Mouse (Mus musculus) retina, adult 2 months (tissue): ENCODE data around the gene Ugt1a6a.
"Not testable (repeated sequence)": the region's sequence is repeated elsewhere in the genome, so short reads cannot be mapped to it uniquely, and the experiment has no call there.

Experiments used
- DNase-seq: peaks from one replicate; pipeline ENCODE4 v3.0.0-alpha.2; 2012; ENCODE audit warnings: low read depth, low spot score

The Ugt1a6a gene

DNA sequence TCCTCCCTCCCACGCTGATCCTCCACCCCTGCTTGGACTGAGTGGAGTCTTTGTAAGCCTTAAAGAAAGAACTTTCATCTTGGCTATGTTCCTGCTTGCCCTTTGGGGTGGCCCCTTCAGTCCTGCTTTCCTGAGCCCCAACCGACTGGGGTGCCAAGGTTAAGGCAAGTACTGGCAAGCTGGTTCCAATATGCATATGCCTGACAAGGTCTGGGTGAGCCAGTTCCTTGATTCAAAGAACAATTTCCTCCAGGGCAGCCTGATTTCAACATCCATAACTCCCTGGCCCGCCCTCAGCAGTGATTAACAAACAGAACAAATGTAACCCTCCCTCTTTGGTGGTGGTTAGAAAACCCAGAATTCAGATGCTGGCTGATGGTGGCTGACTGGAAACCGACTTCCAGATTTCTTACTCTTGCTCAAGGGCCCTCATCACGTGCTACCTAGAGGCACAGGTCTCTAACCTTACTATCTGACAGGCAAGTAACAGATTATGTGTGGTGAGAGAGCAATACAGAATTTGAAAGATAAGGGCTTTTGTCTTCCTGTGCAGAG, at the start of gene Ugt1a6a:
Ugt1a6a (plus strand) TSS at position 353 of the 555 bp plus-strand sequence.
- not testable (repeated sequence) for DNase-seq

DNA sequence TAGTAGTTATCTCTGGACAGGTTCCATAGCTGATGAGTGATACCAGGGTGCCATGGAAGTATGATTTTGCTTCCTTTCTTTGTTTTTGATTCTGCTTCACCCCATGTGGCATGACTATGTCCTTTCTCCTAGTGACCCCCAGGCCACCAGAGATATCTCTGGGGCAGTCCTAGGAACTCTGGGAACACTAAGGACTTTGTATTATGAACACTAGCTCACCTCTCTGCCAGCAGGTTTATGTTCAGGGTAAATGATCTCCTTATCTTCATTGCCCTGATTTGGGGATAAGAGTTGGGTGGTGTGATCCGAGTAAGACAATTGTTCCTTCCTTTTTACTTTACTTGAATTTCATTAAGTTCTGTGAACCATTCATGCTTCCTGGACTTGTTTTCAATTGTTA, 48.5 kb upstream of the Ugt1a6a start:
- no peak for DNase-seq

DNA sequence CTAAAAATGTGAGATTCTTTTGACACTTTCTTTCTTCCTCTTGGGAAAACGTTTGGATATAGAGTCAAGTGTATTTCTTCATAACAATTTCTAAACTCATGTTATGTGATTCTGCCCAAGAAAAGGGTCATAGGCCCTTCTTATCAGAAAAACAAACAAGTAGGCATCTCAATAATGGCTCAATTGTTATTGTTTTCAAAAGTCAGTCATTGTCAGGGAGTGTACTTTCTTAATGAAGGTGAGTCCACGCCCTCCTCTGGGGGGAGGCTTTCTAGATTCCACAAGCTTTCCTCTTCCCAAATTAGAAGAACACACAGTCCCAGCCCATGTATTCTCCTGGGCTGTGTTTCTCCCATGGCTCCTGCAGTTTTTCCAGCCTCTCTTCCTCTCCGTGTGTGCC, 47.1 kb upstream of the Ugt1a6a start, which contains the start of gene Ugt1a8:
Ugt1a8 (plus strand) TSS at position 301 of the 400 bp plus-strand sequence.
- DNase-seq: no peak

DNA sequence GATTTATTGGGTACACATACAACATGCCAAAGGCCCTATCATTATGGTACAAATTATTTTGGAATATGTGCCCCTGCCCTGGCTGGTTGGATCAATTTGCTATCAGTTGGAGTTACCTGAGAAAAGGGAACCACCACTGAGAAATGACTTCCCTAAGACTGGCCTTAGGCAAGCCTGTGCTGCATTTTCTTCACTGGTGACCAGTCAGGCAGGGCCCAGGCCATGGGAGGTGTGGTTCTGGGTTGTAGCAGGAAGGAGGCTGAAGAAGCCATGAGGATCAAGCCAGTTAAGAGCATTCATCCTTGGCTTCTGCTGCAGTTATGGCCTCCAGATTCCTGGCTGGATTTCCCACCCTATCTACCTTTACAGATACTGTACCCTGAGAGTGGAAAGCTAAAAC, 42.3 kb upstream of the Ugt1a6a start:
- no peak for DNase-seq

DNA sequence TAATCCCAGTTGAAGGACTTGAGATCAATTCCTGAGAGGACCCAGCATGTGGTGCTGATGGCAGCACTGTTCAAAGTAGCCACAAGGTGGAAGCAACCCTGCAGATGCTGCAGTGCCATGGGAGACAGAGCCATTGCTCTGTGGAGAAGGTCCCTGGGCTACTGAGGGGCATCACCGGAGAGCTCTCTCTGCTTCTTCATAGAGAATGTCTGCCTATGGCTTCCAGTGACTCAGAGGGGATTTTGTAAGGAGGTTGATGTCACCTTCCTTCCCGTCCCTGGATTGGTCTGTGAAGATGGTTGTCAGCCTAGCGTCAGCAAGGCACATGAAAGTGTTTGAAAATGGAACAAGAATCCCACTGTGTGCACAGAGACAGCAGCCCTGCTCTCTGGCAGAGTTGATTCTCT, 40.3 kb upstream of the Ugt1a6a start:
- DNase-seq: not testable (repeated sequence)

DNA sequence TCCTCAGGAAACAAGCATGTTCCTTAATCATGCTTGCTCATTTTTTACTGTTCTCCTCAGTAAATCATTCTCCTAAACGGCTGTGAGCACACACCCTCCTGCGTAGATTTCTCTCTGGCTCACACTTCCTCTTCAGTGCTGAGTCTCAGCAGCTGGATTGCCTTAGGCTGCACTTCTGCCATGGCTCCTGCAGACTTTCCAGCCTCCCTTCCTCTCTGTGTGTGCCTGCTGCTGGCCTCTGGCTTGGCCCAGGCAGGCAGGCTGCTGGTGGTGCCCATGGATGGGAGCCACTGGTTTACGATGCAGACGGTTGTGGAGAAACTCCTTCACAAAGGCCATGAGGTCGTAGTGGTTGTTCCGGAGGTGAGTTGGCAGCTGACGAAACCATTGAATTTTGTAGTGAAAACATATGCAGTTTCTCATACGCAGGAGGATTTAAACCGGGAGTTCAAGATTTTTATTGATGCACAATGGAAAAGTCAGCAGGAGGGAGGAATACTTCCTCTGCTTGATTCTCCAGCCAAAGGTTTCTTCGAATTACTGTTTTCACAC, 39.6 kb upstream of the Ugt1a6a start, which contains the start of gene Ugt1a7c:
Ugt1a7c (plus strand) TSS at position 122 of the 552 bp plus-strand sequence.
- no peak for DNase-seq

DNA sequence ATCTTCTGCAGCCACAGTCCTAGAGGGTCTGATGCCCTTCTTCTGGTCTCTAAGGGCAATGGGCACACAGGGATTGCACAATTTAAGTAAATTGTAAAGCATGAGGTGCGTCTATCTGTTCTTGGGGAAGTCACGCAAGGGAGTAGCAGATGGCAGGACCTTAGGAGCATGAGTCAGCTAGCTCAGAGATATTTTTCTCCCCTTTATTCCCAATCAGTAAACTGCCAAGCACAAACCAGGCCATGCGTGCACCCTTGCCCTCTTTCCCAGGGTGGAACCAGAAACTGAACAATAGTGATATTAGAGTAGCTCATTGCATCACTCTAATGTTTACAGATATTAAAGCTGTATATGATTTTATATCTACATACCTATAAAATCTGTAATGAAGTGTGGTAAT, 36.1 kb upstream of the Ugt1a6a start:
- DNase-seq: not testable (repeated sequence)

DNA sequence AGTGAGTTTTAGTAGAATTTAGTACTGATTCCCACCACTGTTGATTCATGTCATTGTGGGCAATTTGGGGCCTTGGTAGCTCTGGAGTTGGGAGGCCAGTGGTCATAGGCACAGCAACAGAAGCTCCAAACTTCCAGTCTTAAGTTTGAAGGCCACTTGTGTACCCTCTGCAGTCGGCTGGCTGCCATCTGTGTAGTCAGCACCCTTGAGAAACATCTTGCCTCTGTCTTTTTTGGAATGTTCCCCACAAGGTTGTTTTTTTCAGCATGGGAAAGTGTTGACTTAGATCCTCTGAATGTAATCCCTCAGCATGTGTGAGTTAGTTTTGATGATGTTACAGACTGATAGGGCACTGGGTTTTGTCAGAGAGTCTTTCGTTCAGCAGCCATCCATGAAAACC, 34.9 kb upstream of the Ugt1a6a start:
- DNase-seq: not testable (repeated sequence)

DNA sequence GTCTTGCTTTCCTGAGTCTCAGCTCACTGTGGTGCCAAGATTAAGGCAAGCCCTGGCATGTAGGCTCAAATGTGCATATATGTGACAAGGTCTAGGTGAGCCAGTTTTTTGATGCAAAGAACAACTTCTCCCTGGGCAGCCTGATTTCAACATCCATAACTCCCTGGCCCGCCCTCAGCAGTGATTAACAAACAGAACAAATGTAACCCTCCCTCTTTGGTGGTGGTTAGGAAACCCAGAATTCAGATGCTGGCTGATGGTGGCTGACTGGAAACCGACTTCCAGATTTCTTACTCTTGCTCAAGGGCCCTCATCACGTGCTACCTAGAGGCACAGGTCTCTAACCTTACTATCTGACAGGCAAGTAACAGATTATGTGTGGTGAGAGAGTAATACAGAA, 31.6 kb upstream of the Ugt1a6a start, which contains the start of gene Ugt1a6b:
Ugt1a6b (plus strand) TSS at position 234 of the 400 bp plus-strand sequence.
- DNase-seq: not testable (repeated sequence)

DNA sequence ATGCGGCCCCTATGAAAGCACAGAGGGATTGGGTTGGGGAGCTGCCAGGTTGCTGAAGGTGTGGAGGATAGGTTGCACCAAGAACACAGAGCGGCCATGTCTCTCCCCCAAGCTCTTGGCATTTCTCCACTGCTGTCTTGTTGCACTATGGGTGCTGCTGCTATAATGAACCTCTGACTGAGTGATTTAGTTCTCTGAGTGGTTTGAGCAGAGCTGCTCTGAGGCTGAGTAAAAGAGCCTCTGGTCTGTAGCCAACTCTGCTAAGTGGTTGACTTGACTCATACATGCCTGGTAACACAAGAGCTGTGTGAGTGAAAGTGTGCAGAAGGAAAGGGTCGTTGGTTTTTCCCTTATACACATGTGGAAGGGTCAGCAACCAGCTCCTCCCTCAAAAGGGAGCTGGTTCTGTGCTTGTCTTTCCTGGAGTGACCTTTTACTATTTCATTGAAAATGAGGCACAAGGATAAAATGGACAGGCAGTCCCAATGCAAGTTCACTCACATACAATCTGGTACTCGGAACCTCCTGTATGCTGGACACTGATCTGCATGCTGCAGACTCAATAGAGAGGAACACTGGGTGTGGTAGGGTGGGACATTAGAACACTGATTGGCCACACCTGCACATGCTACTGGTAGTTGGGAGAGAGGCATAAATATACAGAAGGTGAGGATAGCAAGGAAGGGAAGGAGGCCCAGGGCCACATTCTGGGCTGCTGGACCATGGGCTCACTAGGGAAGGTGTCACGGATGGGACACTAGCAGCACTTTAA, 30.7 kb upstream of the Ugt1a6a start:
- not testable (repeated sequence) for DNase-seq

DNA sequence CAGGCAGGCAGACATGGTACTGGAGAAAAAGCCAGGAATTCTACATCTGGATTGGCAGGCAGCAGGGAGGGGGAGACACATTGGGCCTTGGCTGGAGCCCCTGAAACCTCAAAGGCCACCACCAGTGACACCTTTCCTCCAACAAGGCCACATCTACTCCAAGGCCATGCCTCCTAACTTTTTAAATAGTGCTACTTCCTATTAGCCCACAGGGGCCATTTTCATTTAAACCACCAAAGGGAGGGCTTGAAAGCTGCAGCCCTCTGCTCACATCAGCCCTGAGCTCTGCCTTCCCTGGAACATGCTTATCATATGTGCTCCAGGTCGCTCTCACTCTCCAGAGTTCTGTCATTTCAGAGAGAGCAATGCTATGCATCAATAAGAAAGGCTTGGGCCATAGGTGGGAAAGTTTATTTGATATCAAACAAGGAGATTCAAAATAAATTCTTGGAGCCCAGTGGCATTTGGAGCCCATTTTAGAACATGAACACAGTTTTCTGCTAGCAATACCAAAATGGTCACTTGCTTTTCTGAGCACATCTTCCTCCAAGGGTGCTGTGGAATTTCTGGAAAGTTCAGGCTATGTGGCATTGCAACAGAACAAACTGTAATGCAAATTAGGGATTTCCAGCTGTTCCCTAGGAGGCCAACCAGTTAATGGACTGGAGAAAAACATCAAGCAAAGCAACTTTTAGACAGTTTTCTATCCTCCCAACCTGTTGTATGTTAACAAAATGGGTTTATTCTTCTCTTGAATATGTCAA, 29.8 kb upstream of the Ugt1a6a start:
- DNase-seq: no peak

DNA sequence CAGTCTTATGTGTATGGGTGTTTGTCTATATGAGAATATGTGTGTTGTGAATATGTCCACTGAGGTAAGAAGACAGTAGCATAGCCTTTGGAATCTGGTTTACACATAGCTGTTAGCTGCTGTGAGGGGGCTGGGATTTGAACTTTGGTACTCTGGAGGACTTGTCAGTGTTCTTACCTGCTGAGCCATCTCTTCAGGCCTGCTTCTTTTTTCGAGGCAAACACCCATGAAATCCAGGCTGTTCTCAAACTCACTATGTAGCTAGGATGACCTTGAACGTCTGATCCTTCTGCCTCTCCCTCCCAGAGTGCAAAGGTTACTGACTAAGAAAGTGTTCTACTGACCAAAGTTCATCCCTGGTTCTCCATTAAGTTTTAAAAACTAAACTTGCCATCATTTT, 29.0 kb upstream of the Ugt1a6a start:
- no peak for DNase-seq

DNA sequence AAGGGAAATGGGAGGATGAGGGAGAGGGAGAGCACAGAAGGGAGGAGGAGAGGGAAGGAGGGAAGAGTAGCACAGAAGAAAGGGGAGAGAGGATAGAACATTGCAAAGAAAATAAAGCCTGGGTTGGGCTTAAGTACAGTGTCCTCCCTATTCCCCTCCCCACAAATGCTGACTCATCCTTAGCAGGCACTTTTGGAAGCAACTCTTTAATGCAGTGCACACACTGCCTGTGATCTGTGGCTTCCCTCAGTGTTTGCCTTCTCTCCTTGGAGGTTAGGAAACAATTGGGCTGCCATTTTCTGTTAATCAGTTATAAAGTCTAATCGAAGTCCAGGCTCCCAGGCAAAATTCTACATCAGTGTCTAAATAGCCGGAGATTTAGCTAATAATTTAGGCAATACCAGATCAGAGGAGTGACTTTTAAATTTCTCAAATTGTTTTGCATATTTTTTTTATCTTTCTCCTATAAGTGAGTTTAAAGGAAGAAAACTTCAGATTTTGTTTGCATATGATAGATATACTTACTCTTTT, 25.5 kb upstream of the Ugt1a6a start:
- DNase-seq: not testable (repeated sequence)

DNA sequence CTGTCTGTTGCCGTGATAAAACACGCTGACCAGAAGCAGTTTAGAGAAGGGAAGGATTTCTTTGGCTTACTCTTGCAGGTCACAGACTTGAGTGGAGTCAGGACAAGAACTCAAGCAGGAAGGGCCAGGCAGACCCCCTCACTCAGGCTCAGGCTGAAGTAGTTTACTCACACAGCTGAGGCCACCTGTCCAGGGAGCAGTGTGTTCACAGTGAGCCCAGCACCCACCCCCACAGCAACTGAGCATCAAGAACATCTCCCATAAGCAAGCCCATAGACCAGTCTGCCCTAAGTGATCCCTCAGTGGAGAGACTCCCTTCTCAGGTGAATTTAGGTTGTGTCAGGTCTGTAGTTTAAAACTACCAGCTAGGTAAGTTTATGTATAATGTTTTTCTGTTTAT, 25.0 kb upstream of the Ugt1a6a start:
- not testable (repeated sequence) for DNase-seq

DNA sequence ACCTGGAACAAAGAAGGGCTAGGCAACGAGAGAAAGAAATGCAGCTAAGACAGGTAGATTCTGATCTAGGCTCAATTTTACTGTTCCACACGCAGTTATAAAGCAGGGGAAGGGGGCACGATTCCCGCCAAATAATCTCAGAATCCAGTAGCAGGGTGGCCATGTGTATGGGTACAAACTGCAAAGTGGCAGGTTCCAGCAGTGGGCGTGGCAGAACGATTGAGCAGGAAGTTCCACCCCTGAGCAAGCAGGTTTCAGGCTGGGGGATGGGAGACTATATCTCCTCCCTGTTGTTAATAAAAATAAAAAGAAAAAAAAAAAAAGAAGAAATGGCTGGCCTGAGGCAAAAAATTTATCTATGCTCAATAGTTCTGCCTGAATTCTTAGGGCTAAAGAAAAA, 21.8 kb upstream of the Ugt1a6a start:
- DNase-seq: not testable (repeated sequence)

DNA sequence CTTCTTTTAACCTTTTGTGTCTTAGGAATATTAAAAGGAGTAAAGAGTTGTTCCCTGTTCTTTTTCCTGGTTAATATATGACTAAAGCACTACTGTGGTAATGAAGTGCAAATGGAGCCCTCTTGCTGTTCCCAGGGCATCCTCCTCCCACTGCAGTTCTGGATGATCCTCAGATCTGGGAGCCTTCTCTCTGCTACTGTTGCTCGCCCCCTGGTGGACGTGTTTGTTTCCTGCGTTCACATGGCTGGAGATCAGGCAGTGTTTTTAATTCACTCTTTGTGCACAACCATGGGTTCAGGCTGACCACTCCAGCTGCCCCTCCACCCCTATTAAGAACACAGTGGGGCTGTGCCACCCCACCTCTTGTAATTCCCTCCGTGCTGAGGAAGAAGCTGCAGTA, 14.1 kb upstream of the Ugt1a6a start:
- not testable (repeated sequence) for DNase-seq

DNA sequence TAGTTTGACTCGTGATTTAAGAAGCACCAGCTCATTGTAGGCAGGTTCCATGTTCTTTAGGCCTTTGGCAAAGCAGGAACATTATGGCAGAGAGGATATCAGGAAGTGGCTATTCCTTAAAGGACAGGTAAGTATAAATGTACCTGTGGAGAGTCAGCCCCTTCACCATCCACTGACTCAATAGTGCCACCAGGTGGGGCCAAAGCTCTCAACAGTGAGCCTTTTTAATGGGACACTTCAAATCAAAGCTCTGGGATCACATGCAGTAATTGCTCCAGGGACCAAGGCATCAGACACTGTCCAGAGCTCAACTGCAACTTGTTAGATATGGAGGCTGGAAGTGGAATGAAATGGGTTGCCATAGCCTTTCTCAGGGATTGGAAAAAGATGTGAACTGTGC, 13.1 kb upstream of the Ugt1a6a start:
- not testable (repeated sequence) for DNase-seq

DNA sequence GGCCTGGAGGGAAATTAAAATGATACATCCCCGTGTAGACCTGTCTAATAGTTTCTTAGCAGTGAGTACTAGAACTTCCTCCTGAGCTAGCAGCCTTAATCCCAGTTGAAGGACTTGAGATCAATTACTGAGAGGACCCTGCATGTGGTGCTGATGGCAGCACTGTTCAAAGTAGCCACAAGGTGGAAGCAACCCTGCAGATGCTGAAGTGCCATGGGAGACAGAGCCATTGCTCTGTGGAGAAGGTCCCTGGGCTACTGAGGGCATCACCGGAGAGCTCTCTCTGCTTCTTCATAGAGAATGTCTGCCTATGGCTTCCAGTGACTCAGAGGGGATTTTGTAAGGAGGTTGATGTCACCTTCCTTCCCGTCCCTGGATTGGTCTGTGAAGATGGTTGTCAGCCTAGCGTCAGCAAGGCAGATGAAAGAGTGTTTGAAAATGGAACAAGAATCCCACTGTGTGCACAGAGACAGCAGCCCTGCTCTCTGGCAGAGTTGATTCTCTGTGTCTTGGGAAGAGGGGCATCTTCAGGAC, 8.7 kb upstream of the Ugt1a6a start:
- DNase-seq: not testable (repeated sequence)

DNA sequence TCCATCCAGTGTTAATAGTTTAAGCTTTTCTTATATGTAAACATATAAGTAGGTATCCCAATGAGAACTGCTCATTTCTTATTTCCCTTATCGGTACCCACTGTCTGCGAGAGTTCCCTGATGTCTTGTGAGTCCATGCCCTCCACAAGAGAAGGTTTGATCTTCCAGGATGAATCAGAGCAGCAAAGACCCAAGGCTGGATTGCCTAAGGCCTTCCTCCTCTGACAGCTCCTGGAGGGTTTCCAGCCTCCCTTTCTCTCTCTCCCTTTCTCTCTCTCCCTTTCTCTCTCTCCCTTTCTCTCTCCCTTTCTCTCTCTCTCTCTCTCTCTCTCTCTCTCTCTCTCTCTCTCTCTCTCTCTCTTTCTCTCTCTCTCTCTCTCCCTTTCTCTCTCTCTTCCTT, 5.5 kb upstream of the Ugt1a6a start:
- DNase-seq: not testable (repeated sequence)

DNA sequence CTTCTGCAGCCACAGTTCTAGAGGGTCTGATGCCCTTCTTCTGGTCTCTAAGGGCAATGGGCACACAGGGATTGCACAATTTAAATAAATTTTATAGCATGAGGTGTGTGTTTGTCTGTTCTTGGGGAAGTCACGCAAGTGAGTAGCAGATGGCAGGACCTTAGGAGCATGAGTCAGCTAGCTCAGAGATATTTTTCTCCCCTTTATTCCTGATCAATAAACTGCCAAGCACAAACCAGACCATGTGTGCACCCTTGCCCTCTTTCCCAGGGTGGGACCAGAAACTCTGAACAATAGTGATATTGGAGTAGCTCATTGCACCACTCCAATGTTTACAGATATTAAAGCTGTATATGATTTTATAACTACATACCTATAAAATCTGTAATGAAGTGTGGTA, 4.4 kb upstream of the Ugt1a6a start:
- not testable (repeated sequence) for DNase-seq

DNA sequence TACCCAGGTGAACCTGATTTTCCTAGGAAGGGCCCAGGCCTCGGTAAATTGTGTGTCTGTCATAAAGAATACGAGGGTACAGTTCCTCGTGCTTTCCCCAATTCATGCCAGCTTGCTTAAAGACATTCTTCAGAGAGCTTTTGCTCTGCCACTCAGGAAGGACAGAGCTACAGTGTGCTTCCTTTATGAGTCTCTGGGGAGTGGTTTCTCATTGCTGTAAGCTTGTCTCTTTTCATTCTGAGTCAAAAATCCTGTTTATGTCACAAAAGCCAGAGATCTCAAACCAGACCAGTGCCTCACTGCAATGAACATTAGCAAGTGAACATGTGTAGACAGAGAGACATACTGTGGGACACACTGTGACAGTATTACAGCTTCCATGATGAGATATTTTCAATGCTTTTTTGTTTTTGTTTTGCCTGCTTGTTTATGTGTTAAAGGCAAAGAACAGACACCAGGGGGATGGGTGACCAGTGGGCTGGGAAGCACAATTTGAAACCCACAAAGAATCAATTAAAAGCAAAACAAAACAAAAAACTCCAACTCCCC, 627 bp upstream of the Ugt1a6a start:
- DNase-seq: no peak
